In the genomic region with DNA sequence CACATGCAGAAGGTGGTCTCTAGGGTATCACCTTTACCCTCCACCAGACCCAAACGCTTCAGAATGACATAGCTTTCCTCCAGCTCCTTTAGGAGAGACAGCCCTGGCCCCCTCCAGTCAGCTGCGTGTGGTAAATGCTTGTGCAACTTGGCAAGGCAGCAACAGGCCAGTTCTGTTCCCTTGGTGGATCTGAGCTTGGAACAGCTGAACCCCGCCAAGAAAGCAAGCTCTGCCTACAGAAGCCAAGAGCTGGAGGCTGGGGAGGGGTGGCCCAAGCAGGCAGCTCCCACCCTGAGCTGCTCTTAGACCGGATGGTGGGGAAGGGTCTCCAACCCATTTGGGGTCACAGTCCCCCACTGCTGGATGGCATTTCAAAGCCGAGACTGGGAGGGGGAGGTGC, we compare ENCODE assay signal across 21 mouse cellular contexts. TPM values are rescaled to one million over a fixed set of nuclear protein-coding genes. Genes with fewer than 3 reads are reported as not detected.
DNase-seq lines count a peak whose midpoint lies in the region; ATAC-seq and TF ChIP-seq lines count a peak whose summit lies in the region.
"Had no signal": no experiment of that assay in that cellular context is flagged by ENCODE, and none has a peak within 500 bp of the region (broad histone marks: within the 10 kb centered on the region; RNA-seq: fewer than 3 reads in every experiment).

No protein-coding gene starts in this region.

- H3K36me3 ChIP-seq in midbrain, embryonic 11.5 days (ENCODE audit: control insufficient read depth, insufficient read depth, low read length): no peaks in the 10 kb centered on the region
- H3K36me3 ChIP-seq in midbrain, embryonic 10.5 days: no peaks in the 10 kb centered on the region
- no peaks in the 10 kb centered on the region for H3K36me3 ChIP-seq in embryonic facial prominence, embryonic 10.5 days (replicated peaks)
- H3K36me3 ChIP-seq in lung, postnatal 0 days (ENCODE audit: insufficient read depth, low read length): no peaks in the 10 kb centered on the region
- H3K36me3 ChIP-seq: intestine, embryonic 15.5 days; neural tube, embryonic 15.5 days; stomach, embryonic 15.5 days had no signal

- no peak overlapping the region for H3K4me2 ChIP-seq in midbrain, embryonic 11.5 days
- H3K4me2 ChIP-seq in lung, postnatal 0 days (replicated peaks; ENCODE audit: low read depth, low read length): no peak overlapping the region
- H3K4me2 ChIP-seq: intestine, embryonic 15.5 days; neural tube, embryonic 15.5 days; stomach, embryonic 15.5 days had no signal

- peak; percentile 56 for DNase-seq in gastrocnemius, adult 2 months
- DNase-seq in gastrocnemius, postnatal 10 days: no peak
- peak; percentile 28 for DNase-seq in midbrain, embryonic 11.5 days (ENCODE audit: low spot score, missing footprints)
- no peak for DNase-seq in midbrain, embryonic 10.5 days (ENCODE audit: low spot score)
- DNase-seq in embryonic facial prominence, embryonic 10.5 days (ENCODE audit: low spot score): no peak
- peak; percentile 54 for DNase-seq in lung, postnatal 0 days (ENCODE audit: low spot score)
- DNase-seq in cerebellum, postnatal 4 days (ENCODE audit: low spot score in 2 of 2): no peak
- DNase-seq: liver, postnatal 0 days; right cerebral cortex, adult 18-20 months had no signal

- no peak for TF ChIP-seq CTCF in gastrocnemius, adult 2 months (IDR thresholded peaks at IDR 0.05)
- no peak for TF ChIP-seq CTCF in lung, postnatal 0 days (IDR thresholded peaks at IDR 0.05)

- H3K4me1 ChIP-seq in midbrain, embryonic 11.5 days (ENCODE audit: control insufficient read depth, insufficient read depth, low read length): peaks cover 2% of the 10 kb centered on the region
- peaks cover 5% of the 10 kb centered on the region for H3K4me1 ChIP-seq in midbrain, embryonic 10.5 days
- peaks cover 25% of the 10 kb centered on the region for H3K4me1 ChIP-seq in embryonic facial prominence, embryonic 10.5 days
- no peaks in the 10 kb centered on the region for H3K4me1 ChIP-seq in lung, postnatal 0 days (ENCODE audit: insufficient read depth, low read depth, low read length)
- H3K4me1 ChIP-seq: intestine, embryonic 15.5 days; stomach, embryonic 15.5 days had no signal

- H3K27me3 ChIP-seq in midbrain, embryonic 11.5 days (ENCODE audit: control insufficient read depth, insufficient read depth, low read length): no peaks in the 10 kb centered on the region
- H3K27me3 ChIP-seq in midbrain, embryonic 10.5 days (ENCODE audit: low read depth, poor library complexity, severe bottlenecking): 0 out of 2 replicates have a peak, but pooled peaks cover 9% of the 10 kb centered on the region
- no peaks in the 10 kb centered on the region for H3K27me3 ChIP-seq in embryonic facial prominence, embryonic 10.5 days (replicated peaks; ENCODE audit: low read depth, poor library complexity, severe bottlenecking)
- no peaks in the 10 kb centered on the region for H3K27me3 ChIP-seq in lung, postnatal 0 days (replicated peaks; ENCODE audit: insufficient read depth, low read length)
- H3K27me3 ChIP-seq: intestine, embryonic 15.5 days; neural tube, embryonic 15.5 days; stomach, embryonic 15.5 days had no signal

- no peak overlapping the region for H3K27ac ChIP-seq in gastrocnemius, adult 2 months
- H3K27ac ChIP-seq in midbrain, embryonic 11.5 days (ENCODE audit: low read depth, low read length): no peak overlapping the region
- H3K27ac ChIP-seq in midbrain, embryonic 10.5 days (replicated peaks): no peak overlapping the region
- H3K27ac ChIP-seq in embryonic facial prominence, embryonic 10.5 days (replicated peaks): peak overlapping the region; percentile 20; the same call in 1 of the 2 replicates
- H3K27ac ChIP-seq in lung, postnatal 0 days (ENCODE audit: low read length): no peak overlapping the region
- H3K27ac ChIP-seq: intestine, embryonic 15.5 days; neural tube, embryonic 15.5 days; stomach, embryonic 15.5 days had no signal

- TF ChIP-seq EP300 in lung, postnatal 0 days (IDR thresholded peaks at IDR 0.05): no peak

- H3K9ac ChIP-seq in midbrain, embryonic 11.5 days (ENCODE audit: low read length): no peak overlapping the region
- H3K9ac ChIP-seq in lung, postnatal 0 days (replicated peaks; ENCODE audit: low read depth): no peak overlapping the region
- H3K9ac ChIP-seq: intestine, embryonic 15.5 days; liver, postnatal 0 days; neural tube, embryonic 15.5 days; stomach, embryonic 15.5 days had no signal

- 82% methylated on average over 5 of the region's 5 CpGs for WGBS in midbrain, embryonic 11.5 days
- WGBS in midbrain, embryonic 10.5 days: 75% methylated on average over 5 of the region's 5 CpGs
- 73% methylated on average over 5 of the region's 5 CpGs for WGBS in embryonic facial prominence, embryonic 10.5 days
- 53% methylated on average over 5 of the region's 5 CpGs for WGBS in lung, postnatal 0 days

- no peaks in the 10 kb centered on the region for H3K9me3 ChIP-seq in midbrain, embryonic 11.5 days (ENCODE audit: control insufficient read depth, low read length)
- no peaks in the 10 kb centered on the region for H3K9me3 ChIP-seq in midbrain, embryonic 10.5 days (replicated peaks)
- H3K9me3 ChIP-seq in embryonic facial prominence, embryonic 10.5 days: no peaks in the 10 kb centered on the region
- H3K9me3 ChIP-seq in lung, postnatal 0 days (ENCODE audit: low read length): no peaks in the 10 kb centered on the region
- H3K9me3 ChIP-seq: intestine, embryonic 15.5 days; neural tube, embryonic 15.5 days; stomach, embryonic 15.5 days had no signal

- intact Hi-C loops in gastrocnemius, adult 2 months (cut with DNase I): no loop called here

- H3K4me3 ChIP-seq in gastrocnemius, adult 2 months: no peak overlapping the region
- no peak overlapping the region for H3K4me3 ChIP-seq in midbrain, embryonic 11.5 days (ENCODE audit: low read depth, low read length)
- H3K4me3 ChIP-seq in midbrain, embryonic 10.5 days: no peak overlapping the region
- no peak overlapping the region for H3K4me3 ChIP-seq in embryonic facial prominence, embryonic 10.5 days
- H3K4me3 ChIP-seq in lung, postnatal 0 days (ENCODE audit: low read depth, low read length): no peak overlapping the region
- H3K4me3 ChIP-seq: intestine, embryonic 15.5 days; neural tube, embryonic 15.5 days; stomach, embryonic 15.5 days had no signal

- no peak for ATAC-seq in midbrain, embryonic 11.5 days (ENCODE audit: low FRiP score)
- ATAC-seq in lung, postnatal 0 days: peak; percentile 37; the same call in 1 of the 2 replicates
- no peak for ATAC-seq in cerebellum, adult (ENCODE audit: insufficient number of reproducible peaks, low FRiP score, low TSS enrichment)
- ATAC-seq: forebrain, embryonic 14.5 days; intestine, embryonic 15.5 days; liver, postnatal 0 days; Patski had no signal

RNA-seq across cellular contexts. Expression of gene Gm10803, which starts 12.2 kb away (rescaled TPM):
- total RNA-seq in gastrocnemius, adult 2 months (2021): not detected
- not detected for total RNA-seq in gastrocnemius, postnatal 10 days (2021)
- polyA plus RNA-seq in midbrain, embryonic 11.5 days (2014; fragmentation: Nextera tagmentation; extraction: Ambion mirVana): not detected in 2 replicates
- not detected in 2 replicates for polyA plus RNA-seq in midbrain, embryonic 10.5 days (2016; fragmentation: Nextera tagmentation; extraction: Ambion mirVana)
- polyA plus RNA-seq in embryonic facial prominence, embryonic 10.5 days (2016; fragmentation: Nextera tagmentation; extraction: Ambion mirVana): not detected in 2 replicates
- not detected in 2 replicates for polyA plus RNA-seq in lung, postnatal 0 days (2015; fragmentation: Nextera tagmentation; extraction: Ambion mirVana)
- total RNA-seq: common myeloid progenitor, adult 5-6 weeks; heart, adult 18-20 months; heart, postnatal 14 days; left cerebral cortex, postnatal 14 days; midbrain, postnatal 0 days had no signal
- polyA plus RNA-seq: brain, embryonic 14.5 days; forebrain, embryonic 14.5 days; intestine, embryonic 15.5 days; liver, postnatal 0 days; midbrain, postnatal 0 days; neural tube, embryonic 15.5 days; Patski; stomach, embryonic 15.5 days had no signal

Comparison
In these comparisons a context has a peak if more than half of its experiments do, and no peak if none do; other contexts are left out.
1. DNase-seq: peak in gastrocnemius, adult 2 months (single experiment), midbrain, embryonic 11.5 days (single experiment) and lung, postnatal 0 days (single experiment); none in gastrocnemius, postnatal 10 days (single experiment), midbrain, embryonic 10.5 days (single experiment), embryonic facial prominence, embryonic 10.5 days (single experiment) and cerebellum, postnatal 4 days (0 of 2).